Mouse (Mus musculus): ENCODE data around the gene Sema3d. TPM values are rescaled to one million over a fixed set of nuclear protein-coding genes. Genes with fewer than 3 reads are reported as not detected.

The Sema3d gene
- polyA plus RNA-seq, 1 experiment from 2014 or later, result 13.4 TPM

DNA sequence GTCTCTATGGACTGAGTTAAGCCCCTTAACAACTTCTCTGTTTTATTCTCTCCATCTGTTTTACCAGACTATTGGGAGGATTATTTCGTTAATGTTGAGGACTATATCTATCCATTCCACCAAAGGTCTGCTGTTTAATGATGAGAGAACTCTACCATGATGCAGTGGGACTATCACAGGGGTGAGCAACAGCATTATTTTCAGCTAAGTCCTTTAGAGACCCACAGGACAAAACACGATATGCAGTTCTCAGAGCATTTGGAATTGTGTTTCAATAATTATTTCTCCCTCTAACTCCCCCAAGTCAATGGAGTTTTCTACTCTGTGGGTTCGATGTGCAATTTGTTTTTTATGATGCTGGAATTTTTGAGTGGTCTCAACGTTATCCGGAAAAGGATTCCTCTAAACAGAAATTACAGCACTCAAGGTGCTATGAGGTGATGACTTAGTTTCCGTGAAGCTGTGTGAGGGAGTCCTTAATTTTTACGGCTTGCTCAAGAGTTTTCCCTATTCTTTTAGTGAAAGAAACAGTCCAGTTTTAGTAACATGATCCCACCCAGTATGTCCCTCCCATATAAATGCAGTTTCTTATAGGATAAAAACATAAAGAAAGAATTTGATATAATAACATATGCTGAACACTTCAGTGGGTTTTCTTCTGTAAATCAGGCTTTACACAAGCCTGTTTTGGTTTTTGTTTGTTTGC is 254.7 kb downstream of the Sema3d start:
- H3K4me2 ChIP-seq, result no peak overlapping the region

More for the DNA sequence above, 254.7 kb downstream of the Sema3d start:
- whole genome bisulfite sequencing, result 78% methylated on average over 7 of the region's 7 CpGs
- H3K9ac ChIP-seq, result no peak overlapping the region
- H3K4me1 ChIP-seq, result no peaks in the 10 kb centered on the region
- H3K4me3 ChIP-seq, result no peak overlapping the region
- no peak for ATAC-seq (ENCODE audit: extremely low read depth, insufficient number of reproducible peaks, low FRiP score, low TSS enrichment)
- H3K9me3 ChIP-seq, result no peaks in the 10 kb centered on the region
- no peak overlapping the region for H3K27ac ChIP-seq (replicated peaks)
- no peaks in the 10 kb centered on the region for H3K27me3 ChIP-seq (replicated peaks)
- H3K36me3 ChIP-seq, result no peaks in the 10 kb centered on the region

Data from heart, embryonic 13.5 days (tissue).